8 mouse cellular contexts compared by ENCODE assay signal in the genomic region with DNA sequence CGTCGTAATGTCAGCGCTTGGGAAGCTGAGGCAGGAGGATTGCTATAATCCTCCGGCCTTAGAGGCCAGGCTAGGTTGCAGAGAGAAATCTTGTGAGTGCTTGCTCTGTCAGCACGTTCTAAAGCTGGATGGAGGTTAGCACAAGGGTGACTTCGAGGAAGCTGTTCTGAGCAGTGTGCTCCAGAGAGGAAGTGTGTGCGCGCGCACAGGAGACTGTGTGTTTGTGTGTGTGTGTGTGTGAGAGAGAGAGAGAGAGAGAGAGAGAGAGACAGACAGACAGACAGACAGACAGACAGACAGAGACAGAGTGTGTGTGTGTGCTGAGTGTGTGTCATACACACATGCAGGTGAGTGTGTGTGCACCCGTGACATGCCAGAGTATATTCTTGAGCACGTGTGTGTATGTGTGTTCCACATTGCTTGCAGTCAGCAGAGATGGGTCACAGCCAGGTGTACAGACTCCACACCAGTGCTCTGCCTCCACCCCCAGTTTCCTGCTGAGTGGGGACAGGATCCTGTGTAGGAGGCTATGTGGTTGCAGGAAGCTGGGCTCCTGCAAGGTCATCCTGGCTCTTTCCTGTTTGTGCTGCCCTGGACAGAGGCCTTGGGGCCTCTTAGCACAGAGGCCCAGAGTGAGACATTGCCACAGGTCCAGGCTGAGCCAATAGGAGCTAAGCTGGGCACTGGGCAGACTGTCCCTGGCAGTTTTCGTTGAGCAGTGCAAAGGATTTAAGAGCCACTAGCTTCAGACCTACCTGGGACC. TPM values are rescaled to one million over a fixed set of nuclear protein-coding genes. Genes with fewer than 3 reads are reported as not detected.
DNase-seq lines count a peak whose midpoint lies in the region; ATAC-seq and TF ChIP-seq lines count a peak whose summit lies in the region.

No protein-coding gene starts in this region.

- no peaks in the 10 kb centered on the region for H3K9me3 ChIP-seq in liver, embryonic 11.5 days (ENCODE audit: control insufficient read depth, low read length)
- no peaks in the 10 kb centered on the region for H3K9me3 ChIP-seq in stomach, postnatal 0 days (ENCODE audit: control insufficient read depth, low read length)
- no peaks in the 10 kb centered on the region for H3K9me3 ChIP-seq in forebrain, embryonic 11.5 days (ENCODE audit: control insufficient read depth, low read length)

- no peak for TF ChIP-seq EP300 in stomach, postnatal 0 days (optimal IDR thresholded peaks at IDR 0.05)

- H3K9ac ChIP-seq in liver, embryonic 11.5 days (ENCODE audit: low read depth, low read length): peak overlapping the region; percentile 26; the same call in 1 of the 2 replicates
- H3K9ac ChIP-seq in stomach, postnatal 0 days (ENCODE audit: low read length): no peak overlapping the region
- H3K9ac ChIP-seq in forebrain, embryonic 11.5 days (ENCODE audit: low read length): no peak overlapping the region

- ATAC-seq in liver, embryonic 11.5 days (replicated peaks; ENCODE audit: low FRiP score): no peak; the same call in 1 of the 2 replicates
- peak; percentile 52 for ATAC-seq in stomach, postnatal 0 days (ENCODE audit: low FRiP score, low TSS enrichment)
- ATAC-seq in forebrain, embryonic 11.5 days (replicated peaks; ENCODE audit: low FRiP score): no peak

- H3K36me3 ChIP-seq in liver, embryonic 11.5 days (ENCODE audit: control insufficient read depth, insufficient read depth, low read length): 0 out of 2 replicates have a peak, but pooled peaks cover 2% of the 10 kb centered on the region
- no peaks in the 10 kb centered on the region for H3K36me3 ChIP-seq in stomach, postnatal 0 days (ENCODE audit: control insufficient read depth, insufficient read depth, low read length)
- no peaks in the 10 kb centered on the region for H3K36me3 ChIP-seq in forebrain, embryonic 11.5 days (ENCODE audit: control insufficient read depth, insufficient read depth, low read length)

- H3K4me2 ChIP-seq in liver, embryonic 11.5 days: no peak overlapping the region
- no peak overlapping the region for H3K4me2 ChIP-seq in stomach, postnatal 0 days (replicated peaks; ENCODE audit: low read depth)
- H3K4me2 ChIP-seq in forebrain, embryonic 11.5 days (ENCODE audit: low read depth, low read length, severe bottlenecking): no peak overlapping the region

- WGBS in liver, embryonic 11.5 days: 65% methylated on average over 12 of the region's 12 CpGs
- 81% methylated on average over 12 of the region's 12 CpGs for WGBS in stomach, postnatal 0 days
- WGBS in forebrain, embryonic 11.5 days: 91% methylated on average over 12 of the region's 12 CpGs

- H3K27ac ChIP-seq in liver, embryonic 11.5 days (ENCODE audit: low read depth, low read length): peak overlapping the region; percentile 81
- H3K27ac ChIP-seq in stomach, postnatal 0 days (replicated peaks): no peak overlapping the region; the same call in 1 of the 2 replicates
- no peak overlapping the region for H3K27ac ChIP-seq in forebrain, embryonic 11.5 days (ENCODE audit: low read depth, low read length)

- no peaks in the 10 kb centered on the region for H3K27me3 ChIP-seq in liver, embryonic 11.5 days (replicated peaks; ENCODE audit: control insufficient read depth, insufficient read depth, low read length)
- no peaks in the 10 kb centered on the region for H3K27me3 ChIP-seq in stomach, postnatal 0 days (ENCODE audit: control insufficient read depth, insufficient read depth, low read length)
- H3K27me3 ChIP-seq in forebrain, embryonic 11.5 days (ENCODE audit: control insufficient read depth, insufficient read depth, low read length): no peaks in the 10 kb centered on the region

- intact Hi-C loops in heart, postnatal 10 days (cut with DNase I): loop anchor here (2.0 kb wide), 1 partner anchor 22 kb away; the partner anchor contains the start of gene Tpst2

- H3K4me1 ChIP-seq in liver, embryonic 11.5 days (replicated peaks; ENCODE audit: control insufficient read depth, insufficient read depth, low read length): peaks cover 73% of the 10 kb centered on the region
- no peaks in the 10 kb centered on the region for H3K4me1 ChIP-seq in stomach, postnatal 0 days (replicated peaks; ENCODE audit: control insufficient read depth, insufficient read depth)
- H3K4me1 ChIP-seq in forebrain, embryonic 11.5 days (replicated peaks; ENCODE audit: control insufficient read depth, insufficient read depth, low read length): no peaks in the 10 kb centered on the region; the same call in 1 of the 2 replicates

- no peak overlapping the region for H3K4me3 ChIP-seq in liver, embryonic 11.5 days (ENCODE audit: low read depth, low read length)
- H3K4me3 ChIP-seq in stomach, postnatal 0 days (ENCODE audit: low read depth, low read length): no peak overlapping the region
- no peak overlapping the region for H3K4me3 ChIP-seq in forebrain, embryonic 11.5 days (ENCODE audit: low read depth, low read length)

- DNase-seq in ovary, postnatal 36 days (ENCODE audit: low spot score): peak; percentile 54
- DNase-seq in ovary, postnatal 14 days (ENCODE audit: low spot score): no peak
- DNase-seq in heart, postnatal 10 days: peak; percentile 57 to 62
- no peak for DNase-seq in liver, embryonic 11.5 days (ENCODE audit: low spot score)
- DNase-seq in stomach, postnatal 0 days (ENCODE audit: low spot score): no peak
- no peak for DNase-seq in yolk sac, embryonic 10.5 days (ENCODE audit: low spot score)
- DNase-seq in forebrain, embryonic 11.5 days (ENCODE audit: low spot score): no peak
- no peak for DNase-seq in testis, postnatal 14 days (ENCODE audit: low spot score)

- TF ChIP-seq CTCF in stomach, postnatal 0 days (IDR thresholded peaks at IDR 0.05; ENCODE audit: low read depth): no peak

RNA-seq across cellular contexts. Expression of gene Tpst2, which starts 21.9 kb away (rescaled TPM):
- 10 to 100 TPM; 48.3 to 61.0 TPM for total RNA-seq in heart, postnatal 10 days (2021)
- 66.0 and 66.7 TPM in 2 replicates for polyA plus RNA-seq in liver, embryonic 11.5 days (2014; fragmentation: Nextera tagmentation; extraction: Ambion mirVana)
- polyA plus RNA-seq in stomach, postnatal 0 days (2015; fragmentation: Nextera tagmentation; extraction: Ambion mirVana): 29.2 and 30.2 TPM in 2 replicates
- 30.9 and 34.3 TPM in 2 replicates for polyA plus RNA-seq in forebrain, embryonic 11.5 days (2014; fragmentation: Nextera tagmentation; extraction: Ambion mirVana)

RNA-seq across cellular contexts. Expression of gene Tfip11, which starts 27.8 kb away (rescaled TPM):
- 10 to 100 TPM; 19.2 to 22.0 TPM for total RNA-seq in heart, postnatal 10 days (2021)
- polyA plus RNA-seq in liver, embryonic 11.5 days (2014; fragmentation: Nextera tagmentation; extraction: Ambion mirVana): 24.5 and 30.5 TPM in 2 replicates
- 12.4 and 12.9 TPM in 2 replicates for polyA plus RNA-seq in stomach, postnatal 0 days (2015; fragmentation: Nextera tagmentation; extraction: Ambion mirVana)
- 32.5 and 33.7 TPM in 2 replicates for polyA plus RNA-seq in forebrain, embryonic 11.5 days (2014; fragmentation: Nextera tagmentation; extraction: Ambion mirVana)

RNA-seq across cellular contexts. Expression of gene Crybb1, which starts 42.8 kb away (rescaled TPM):
- under 1 TPM; 0.35 to 0.81 TPM for total RNA-seq in heart, postnatal 10 days (2021)
- polyA plus RNA-seq in liver, embryonic 11.5 days (2014; fragmentation: Nextera tagmentation; extraction: Ambion mirVana): 0.31 and 0.45 TPM in 2 replicates
- 1.7 and 2.0 TPM in 2 replicates for polyA plus RNA-seq in stomach, postnatal 0 days (2015; fragmentation: Nextera tagmentation; extraction: Ambion mirVana)
- polyA plus RNA-seq in forebrain, embryonic 11.5 days (2014; fragmentation: Nextera tagmentation; extraction: Ambion mirVana): 0.48 and 0.73 TPM in 2 replicates

RNA-seq across cellular contexts. Expression of gene Srrd, which starts 44.4 kb away (rescaled TPM):
- total RNA-seq in heart, postnatal 10 days (2021): 10 to 100 TPM; 10.2 to 12.5 TPM
- 35.3 and 36.5 TPM in 2 replicates for polyA plus RNA-seq in liver, embryonic 11.5 days (2014; fragmentation: Nextera tagmentation; extraction: Ambion mirVana)
- 19.3 and 20.9 TPM in 2 replicates for polyA plus RNA-seq in stomach, postnatal 0 days (2015; fragmentation: Nextera tagmentation; extraction: Ambion mirVana)
- 46.1 and 52.2 TPM in 2 replicates for polyA plus RNA-seq in forebrain, embryonic 11.5 days (2014; fragmentation: Nextera tagmentation; extraction: Ambion mirVana)

RNA-seq across cellular contexts. Expression of gene Hps4, which starts 44.5 kb away (rescaled TPM):
- total RNA-seq in heart, postnatal 10 days (2021): 10 to 100 TPM; 11.5 to 12.8 TPM
- polyA plus RNA-seq in liver, embryonic 11.5 days (2014; fragmentation: Nextera tagmentation; extraction: Ambion mirVana): 25.5 and 32.2 TPM in 2 replicates
- 15.2 and 15.3 TPM in 2 replicates for polyA plus RNA-seq in stomach, postnatal 0 days (2015; fragmentation: Nextera tagmentation; extraction: Ambion mirVana)
- polyA plus RNA-seq in forebrain, embryonic 11.5 days (2014; fragmentation: Nextera tagmentation; extraction: Ambion mirVana): 32.9 and 35.4 TPM in 2 replicates

Comparison
In these comparisons a context has a peak if more than half of its experiments do, and no peak if none do; other contexts are left out.
1. DNase-seq: peak in ovary, postnatal 36 days (single experiment) and heart, postnatal 10 days (2 of 2); none in ovary, postnatal 14 days (single experiment), liver, embryonic 11.5 days (single experiment), stomach, postnatal 0 days (single experiment), yolk sac, embryonic 10.5 days (single experiment), forebrain, embryonic 11.5 days (single experiment) and testis, postnatal 14 days (single experiment).